Mouse (Mus musculus): Measurements from ENCODE around the gene Speg.

The Speg gene

DNA sequence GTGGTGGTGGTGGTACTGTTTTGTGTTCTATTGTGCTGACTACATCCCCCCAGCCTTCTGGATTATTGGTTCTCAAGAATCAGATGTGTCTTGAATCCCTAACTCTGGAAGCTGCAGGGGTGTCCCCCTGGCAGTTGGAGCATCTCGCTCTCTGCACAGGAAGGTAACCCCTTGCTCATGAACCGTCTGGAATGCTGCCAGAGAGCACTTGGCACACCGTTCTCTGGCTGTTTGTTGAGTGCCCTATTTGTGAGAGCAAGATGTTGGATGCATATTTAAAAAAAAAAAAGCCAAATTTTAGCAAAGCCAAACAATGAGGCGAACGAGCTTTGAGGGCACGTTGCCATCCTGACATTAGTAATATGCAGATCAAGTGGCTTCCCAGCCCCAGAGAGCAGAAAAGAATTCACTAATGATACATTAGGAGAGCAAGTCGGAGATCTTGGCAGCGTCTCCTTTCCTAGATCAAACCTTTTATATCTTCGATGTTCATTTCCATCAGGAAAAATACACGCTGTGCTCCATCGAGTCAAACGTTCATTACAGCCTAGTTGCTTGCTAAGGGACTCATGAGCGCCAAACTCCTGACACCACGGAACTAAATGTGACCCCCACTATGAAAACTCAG, 9.5 kb upstream of the Speg start:
- DNase-seq (ENCODE audit: low read depth), result no peak

DNA sequence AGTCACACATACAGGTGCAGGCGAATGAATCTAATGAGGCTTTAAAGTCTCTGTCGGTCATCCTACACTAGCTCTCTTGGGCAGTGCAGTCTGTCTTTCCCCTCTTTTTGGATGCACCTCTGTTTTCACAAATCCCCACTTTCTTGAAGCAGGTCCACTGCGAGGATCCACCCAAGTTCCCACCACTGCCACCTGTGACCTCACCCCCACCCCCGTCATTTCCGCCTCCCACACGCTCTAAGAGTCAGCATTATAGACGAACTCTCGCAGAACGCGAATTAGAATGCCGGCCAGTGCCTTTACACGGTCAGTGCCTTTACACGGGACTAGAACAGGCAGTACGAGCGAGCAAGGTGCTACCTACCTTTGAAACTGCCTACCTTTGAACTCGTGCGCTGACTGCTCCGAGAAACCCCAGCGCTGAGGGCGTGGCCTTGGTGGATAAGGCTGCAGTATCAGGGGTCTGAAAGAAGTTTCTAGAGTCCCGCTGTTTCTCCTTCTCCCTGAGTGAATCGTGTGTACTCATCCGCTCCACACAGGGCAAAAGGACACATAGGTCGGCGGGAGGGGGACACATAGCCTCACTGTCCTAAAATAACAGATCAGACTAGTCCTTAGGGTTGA, 5.6 kb upstream of the Speg start:
- no peak for DNase-seq (ENCODE audit: low read depth)

DNA sequence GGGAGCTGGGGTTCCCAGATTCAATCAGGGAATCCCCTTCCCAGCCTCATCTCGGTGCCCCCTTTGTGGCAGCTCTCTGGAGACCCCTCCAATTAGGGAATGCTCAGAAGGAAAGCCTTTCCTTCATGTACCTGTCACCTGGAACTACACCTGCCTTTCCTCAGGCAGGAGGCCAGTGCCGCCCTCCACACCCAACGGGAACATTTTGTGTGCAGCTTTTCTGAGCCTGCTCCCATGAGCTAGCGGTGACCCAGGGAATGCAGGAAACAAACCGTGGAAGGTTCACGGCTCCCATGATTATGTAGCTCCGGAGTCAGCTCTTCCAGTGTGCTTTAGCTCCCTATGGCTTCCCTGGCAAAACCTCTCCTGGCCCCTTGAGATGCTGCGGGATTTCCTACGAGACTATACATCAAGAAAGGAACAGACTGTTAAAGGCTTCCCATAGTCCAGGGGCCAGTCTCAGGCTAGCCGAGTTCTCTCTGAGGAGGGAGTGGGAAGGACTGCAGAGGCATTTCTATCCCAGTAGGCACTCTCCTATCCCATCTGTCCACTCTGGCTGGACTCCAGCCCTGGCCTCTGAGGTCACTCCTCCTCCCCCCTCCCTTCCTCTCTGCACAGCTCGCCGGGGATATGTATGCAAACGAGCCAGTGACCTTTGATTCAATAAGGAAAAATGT, 5.0 kb upstream of the Speg start:
- peak; percentile 79 for DNase-seq (ENCODE audit: low read depth)

DNA sequence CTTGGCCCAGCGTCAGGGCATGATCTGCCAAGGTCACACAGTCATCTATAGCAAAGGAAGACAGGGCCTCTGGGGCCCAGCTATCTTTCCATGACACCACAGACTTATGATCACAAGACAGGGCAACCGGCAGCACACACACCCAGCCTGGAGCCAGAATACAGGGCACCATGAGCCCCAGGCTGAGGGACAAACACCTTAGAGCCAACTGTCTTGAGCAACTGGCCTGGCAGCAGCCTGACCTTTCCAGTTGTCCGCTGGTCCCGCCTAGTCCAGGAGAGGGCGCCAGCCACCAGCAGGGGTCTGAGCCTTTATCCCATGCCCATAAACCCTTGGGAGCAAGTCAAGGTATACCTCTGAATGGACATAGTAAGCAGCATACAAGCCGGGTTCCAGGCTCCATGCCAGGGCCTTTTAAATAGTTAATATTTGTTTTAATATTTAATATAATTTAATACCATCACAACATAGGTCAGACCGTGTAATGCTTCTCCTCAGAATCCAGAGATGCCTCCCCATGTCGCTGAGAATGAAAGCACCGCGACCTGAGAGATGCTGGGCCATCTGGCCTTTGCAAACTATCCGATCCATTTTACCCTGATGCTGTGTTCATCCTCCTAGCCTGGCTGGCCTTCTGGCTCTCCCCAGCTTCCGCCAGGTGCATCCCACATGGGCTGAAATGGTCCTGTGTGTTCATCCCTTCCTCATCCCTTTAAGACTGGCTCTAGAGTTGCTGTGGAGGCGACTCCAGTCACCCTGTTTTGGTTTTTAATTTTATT, 3.6 kb upstream of the Speg start:
- peak; percentile 77 for DNase-seq (ENCODE audit: low read depth)

DNA sequence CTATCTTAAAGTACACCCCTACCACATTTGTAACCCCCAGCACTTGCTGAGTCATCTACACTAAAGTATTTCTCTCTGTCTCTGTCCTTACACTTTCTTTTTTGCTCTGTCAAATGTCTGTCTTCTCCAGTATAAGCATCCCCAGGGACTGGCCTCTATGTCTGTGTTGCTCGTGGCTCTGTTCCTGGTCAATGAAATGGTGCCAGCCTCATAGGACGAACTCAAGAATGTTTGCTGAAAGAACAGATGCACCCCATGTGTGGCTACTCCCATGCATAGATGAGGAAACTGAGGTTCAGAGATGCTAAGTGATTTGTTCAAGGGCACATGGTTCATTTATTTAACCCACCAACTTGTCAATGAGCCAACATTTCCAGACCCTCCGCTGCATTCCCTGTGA, 2.6 kb upstream of the Speg start:
- DNase-seq (ENCODE audit: low read depth), result no peak

DNA sequence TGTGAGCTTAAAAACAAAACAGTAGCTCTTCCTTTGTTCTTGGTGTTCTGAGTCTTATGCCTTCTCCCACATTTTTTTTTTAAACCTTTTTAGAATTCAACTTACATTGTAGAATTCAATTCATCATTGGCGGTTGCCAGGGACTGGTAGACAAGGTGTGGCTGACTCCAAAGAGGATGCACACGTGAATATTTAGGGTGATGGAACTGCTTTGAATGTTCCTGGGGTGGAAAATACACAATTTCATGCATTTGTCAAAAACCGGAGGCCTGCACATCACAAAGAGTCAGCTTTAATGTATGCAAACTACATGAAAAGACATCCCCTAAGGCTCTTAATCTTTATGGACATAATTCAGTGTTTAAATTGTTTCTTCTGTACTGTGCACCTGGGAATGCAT, 1.8 kb upstream of the Speg start:
- DNase-seq (ENCODE audit: low read depth), result no peak

DNA sequence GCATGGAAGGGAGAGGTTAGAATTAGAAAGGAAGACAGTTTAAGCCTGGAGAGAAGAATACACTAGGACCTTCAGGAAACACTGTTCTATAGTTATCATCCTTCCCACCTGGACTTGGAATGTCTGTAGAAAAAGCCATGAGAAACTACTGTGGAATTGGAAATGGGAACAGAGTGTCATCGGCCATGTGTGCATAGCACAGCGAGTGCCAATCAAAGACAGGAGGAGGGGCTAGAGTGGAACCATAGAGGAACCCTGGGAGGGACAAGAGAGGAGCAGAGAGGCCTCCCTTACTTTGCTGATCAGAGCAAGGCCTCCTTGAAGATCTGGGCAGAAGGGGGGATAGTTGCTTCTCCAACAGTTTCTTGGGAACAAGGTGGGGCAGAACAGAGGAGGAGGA, 4.1 kb downstream of the Speg start:
- DNase-seq (ENCODE audit: low read depth), result no peak

DNA sequence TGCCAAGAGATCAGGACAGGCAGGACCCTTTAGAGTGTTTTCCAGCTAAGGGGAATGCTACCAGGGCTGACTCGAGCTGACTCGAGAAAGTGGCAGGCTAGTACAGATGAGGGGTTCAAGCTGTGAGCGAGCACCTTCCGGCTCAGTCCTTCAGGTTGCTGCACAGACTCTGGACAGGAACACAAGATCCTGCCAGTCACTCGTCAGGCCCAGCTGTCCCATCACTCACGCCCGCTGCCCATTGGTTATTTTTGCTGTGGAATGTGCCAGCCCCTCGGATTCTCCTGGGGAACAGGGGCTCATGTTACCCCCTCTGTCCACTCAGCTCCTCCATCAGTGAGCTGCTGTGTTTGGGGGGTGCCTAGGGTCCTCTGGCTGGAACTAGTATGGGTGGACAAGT, 4.8 kb downstream of the Speg start:
- DNase-seq (ENCODE audit: low read depth), result no peak

DNA sequence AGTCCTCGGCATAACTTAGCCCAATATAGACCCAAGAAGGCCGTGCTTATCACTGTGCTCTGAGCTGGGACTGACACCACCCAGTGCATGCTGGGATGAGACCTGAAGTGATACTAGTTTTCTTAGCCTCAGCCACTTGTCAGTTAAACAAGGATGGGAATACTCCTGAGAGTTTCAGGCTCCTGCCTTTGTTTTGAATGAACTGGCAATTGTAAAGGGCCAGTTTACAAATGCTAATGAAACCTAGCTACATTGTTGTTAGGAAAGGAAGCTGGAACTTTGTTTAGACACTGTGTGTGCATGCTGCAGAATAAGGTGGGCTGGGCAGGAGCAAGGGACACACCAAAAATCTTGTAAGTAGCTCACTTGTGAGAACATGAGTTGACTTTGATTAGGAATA, 5.9 kb downstream of the Speg start:
- DNase-seq (ENCODE audit: low read depth), result no peak

DNA sequence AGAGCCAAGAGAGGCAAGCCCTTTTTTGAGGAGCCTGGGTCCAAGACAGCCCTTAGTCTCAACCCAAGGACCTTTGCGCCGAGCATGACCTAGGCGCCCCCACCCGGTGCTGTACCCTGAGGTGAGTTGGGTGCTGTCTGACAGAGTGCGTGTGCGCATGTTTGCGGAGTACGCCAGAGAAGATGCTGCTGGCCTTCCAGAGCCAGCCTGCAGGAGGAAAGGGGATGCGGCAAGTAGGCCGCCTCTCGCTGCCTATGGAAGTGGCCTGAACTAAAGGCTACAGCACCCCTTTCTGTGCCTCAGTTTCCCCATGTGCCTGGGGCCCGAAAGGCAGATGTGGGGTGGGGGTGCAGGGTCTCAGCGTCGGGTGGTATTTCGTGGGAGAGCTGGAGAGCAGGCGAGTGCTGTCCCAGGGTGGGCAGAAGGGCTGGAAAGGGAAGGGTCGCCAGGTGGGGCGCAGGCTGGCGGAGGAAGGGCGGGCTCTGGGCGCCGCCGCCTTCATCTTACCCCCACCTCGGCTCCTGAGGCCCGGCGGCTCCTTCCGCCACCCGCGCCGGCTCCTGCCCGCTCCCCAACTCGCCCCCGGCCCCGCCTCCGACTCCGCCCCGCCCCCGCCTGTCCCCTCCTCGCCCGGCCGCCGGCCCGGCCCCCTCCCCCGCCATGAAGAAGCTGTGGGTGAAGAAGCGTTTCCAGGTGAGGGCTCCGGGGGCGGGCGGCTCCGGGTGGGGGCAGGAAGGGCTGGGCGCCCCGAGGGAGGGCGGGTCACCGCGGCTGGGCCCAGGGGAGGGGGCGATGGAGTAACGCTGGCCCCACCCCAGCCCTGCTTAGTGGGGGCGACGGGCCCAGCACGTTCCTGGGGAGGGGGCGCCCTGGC, 6.6 kb downstream of the Speg start:
- DNase-seq (ENCODE audit: low read depth), result peak; percentile 77

DNA sequence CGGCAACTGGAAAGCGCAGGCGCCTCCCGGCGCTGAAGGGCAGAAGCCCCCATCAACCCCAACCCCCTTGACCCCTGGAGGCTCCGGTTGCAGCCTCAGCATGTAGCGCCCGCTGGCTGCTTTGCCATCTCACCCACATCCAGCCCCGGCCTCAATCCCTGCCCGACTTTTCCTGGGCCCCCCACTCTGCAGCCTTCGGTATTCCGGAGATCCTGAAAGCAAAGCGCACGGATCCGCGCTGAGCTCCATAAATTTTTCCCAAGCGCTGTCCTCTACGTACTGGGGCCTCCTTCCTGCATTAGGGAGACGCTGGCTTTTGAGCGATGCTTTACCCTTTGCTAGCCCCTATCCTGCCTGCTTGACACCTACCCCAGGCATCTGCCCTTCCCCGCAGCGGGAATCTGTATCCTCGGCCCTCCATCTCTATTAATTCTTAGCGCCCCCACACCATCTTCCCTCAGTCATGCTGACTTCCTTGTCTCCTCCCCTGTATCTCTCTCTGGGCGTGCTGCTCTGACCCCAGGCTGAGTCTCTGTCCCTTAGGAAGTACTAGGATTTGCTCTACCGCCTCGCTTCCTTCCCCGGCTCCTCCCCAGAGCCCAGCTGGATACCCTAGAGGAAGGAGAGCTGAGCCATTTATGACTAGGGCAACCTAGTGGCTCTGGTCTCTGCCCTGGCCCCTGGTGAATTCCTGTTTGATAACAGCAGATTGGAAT, 7.4 kb downstream of the Speg start:
- peak; percentile 39 for DNase-seq (ENCODE audit: low read depth)

DNA sequence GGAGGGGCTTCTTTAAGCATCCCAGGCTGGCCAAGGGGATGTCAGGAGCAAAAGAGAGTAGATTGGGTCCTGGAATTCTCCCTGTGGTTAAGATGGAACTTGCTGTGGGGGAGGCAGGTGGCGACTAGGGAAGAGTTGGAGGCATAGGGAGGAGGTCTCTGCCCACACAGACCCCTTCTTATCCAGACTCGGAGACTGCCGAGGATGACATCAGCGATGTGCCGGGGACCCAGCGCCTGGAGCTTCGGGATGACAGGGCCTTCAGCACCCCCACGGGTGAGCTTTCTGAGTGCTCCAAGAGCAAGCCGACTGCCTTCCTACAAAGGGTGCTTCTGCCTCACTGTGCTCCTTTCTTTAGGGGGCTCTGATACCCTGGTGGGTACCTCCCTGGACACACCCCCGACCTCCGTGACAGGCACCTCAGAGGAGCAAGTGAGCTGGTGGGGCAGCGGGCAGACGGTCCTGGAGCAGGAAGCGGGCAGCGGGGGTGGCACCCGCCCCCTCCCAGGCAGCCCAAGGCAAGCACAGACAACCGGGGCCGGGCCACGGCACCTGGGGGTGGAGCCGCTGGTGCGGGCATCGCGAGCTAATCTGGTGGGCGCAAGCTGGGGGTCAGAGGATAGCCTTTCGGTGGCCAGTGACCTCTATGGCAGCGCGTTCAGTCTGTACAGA, 9.5 kb downstream of the Speg start:
- no peak for DNase-seq (ENCODE audit: low read depth)

DNA sequence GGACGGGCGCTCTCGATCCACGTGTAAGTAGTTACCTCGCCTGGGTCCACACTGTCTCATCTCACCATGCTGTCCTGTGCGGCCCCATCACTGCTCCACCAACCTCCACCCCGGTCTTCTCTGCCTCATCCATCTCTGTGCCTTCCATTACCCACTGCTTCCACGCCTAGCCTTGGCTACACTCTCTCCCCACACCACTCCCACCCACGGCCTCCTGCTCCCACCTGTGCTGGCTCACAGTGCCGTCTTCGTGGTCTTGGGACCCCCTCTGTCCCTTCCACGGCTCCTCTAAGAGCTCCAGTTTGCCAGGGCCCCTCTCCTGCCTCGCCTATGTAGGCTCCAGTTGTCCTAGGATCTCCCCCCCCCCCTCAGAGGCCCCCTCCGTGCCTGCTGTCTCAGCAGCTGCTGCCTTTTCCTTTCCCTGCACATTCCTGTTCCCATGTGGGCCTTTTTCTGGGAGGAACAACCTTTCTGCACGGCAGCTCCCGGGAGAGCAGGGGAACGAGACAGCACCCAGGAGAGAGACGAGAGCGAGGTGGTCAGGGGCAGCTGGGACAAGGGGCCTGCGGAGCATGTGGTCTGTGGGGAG, 10.1 kb downstream of the Speg start:
- no peak for DNase-seq (ENCODE audit: low read depth)

DNA sequence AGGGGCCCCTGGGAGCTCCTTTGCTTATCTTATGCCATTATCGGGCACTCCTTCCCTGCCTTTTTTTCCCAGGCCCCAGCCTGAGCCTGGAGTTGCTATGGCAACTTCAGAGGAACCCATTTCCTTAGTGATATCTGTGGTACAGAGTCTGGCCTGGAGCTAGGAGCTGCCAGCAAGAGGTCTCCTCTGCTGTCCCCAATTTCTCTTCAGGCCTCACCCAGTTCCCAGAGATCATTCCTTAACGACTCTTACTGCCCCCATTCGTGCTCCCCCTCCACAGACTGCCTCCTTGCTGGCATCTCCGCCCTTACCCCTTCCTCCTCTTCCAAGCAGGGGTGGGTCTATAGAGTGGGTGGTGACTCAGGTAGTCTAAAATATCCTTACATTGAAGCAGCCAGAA, 11.1 kb downstream of the Speg start:
- no peak for DNase-seq (ENCODE audit: low read depth)

DNA sequence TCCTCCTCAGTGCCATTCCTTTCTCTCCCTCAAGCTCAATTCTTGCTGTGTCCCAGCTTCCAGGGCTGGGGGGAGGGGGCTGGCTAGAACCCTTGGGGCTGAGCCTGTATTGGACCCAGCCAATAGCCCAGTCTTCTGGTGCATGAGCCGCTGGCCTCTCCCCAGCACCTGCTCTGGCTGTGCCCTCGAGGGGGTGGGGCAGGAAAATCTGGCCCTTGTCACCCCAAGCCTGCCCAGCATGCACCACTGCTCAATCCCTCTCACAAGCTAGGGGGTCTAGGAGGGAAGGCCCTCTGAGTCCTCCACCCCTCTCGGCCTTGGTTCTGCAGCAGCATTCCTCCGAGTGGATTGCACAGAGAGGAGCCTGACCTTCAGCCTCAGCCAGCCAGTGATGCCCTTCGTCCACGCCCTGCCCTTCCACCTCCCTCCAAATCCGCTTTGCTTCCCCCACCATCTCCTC, 12.4 kb downstream of the Speg start:
- DNase-seq (ENCODE audit: low read depth), result no peak

DNA sequence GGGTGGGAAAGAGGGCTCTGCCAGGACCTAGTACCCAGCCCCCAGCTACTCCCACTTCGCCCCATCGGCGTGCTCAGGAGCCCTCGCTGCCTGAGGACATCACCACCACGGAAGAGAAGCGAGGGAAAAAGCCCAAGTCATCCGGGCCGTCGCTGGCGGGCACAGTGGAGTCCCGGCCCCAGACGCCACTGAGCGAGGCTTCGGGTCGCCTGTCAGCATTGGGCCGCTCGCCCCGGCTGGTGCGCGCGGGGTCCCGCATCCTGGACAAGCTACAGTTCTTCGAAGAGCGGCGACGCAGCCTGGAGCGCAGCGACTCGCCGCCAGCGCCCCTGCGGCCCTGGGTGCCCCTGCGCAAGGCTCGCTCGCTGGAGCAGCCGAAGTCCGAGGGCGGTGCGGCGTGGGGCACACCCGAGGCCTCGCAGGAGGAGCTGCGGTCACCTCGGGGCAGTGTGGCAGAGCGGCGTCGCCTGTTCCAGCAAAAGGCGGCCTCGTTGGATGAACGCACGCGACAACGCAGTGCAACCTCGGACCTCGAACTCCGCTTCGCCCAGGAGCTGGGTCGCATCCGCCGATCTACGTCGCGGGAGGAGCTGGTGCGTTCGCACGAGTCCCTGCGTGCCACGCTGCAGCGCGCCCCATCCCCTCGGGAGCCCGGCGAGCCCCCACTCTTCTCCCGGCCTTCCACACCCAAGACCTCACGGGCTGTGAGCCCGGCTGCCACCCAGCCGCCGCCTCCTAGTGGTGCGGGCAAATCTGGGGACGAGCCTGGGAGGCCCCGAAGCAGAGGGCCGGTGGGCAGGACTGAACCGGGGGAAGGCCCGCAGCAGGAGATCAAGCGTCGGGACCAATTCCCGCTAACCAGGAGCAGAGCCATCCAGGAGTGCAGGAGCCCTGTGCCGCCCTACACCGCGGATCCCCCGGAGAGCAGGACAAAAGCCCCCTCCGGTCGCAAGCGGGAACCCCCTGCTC, 13.1 kb downstream of the Speg start:
- DNase-seq (ENCODE audit: low read depth), result no peak

DNA sequence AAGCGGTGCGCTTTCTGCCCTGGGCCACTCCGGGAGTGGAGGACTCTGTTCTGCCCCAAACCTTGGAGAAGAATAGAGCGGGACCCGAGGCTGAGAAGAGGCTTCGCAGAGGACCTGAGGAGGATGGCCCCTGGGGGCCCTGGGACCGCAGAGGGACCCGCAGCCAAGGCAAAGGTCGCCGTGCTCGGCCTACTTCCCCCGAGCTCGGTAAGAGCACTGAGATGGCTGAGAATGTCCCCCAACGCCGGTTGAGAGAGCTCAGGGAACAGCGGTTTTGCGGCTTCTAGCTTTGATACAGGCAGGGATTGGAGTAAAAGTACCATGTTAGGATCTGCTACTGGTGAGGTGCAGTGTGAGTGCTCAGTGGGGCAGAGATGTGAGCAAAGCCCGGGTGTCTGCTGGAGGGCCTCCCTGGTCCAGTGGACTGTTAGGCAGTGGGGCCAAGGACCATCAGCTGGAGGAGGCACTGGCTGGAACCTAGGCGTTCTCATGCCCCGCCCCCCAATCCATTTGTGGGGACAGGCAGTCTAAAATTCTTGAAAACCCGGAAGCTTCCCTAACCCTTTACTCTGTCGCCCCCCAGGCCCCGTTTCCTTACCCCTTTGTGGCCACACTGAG, 13.9 kb downstream of the Speg start:
- no peak for DNase-seq (ENCODE audit: low read depth)

DNA sequence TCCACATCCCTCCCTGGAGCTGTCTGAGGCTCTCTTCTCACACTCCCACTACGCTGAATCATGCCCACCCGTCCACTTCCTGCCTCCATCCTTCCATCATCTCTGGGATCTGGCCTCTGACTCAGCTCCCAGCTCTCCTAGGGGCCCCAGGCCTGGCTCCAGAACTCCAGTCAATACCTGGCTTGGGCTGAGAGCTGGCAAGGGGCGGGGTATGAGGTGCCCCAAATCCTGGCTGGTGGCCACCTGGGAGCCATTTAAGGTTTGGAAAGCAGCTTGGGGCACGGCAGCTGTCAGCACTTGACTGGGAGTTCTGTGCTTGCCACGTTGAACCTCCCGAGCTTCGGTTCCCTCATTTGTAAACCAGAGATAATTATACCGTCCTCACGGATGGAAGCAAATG, 18.0 kb downstream of the Speg start:
- peak; percentile 92 for DNase-seq (ENCODE audit: low read depth)

DNA sequence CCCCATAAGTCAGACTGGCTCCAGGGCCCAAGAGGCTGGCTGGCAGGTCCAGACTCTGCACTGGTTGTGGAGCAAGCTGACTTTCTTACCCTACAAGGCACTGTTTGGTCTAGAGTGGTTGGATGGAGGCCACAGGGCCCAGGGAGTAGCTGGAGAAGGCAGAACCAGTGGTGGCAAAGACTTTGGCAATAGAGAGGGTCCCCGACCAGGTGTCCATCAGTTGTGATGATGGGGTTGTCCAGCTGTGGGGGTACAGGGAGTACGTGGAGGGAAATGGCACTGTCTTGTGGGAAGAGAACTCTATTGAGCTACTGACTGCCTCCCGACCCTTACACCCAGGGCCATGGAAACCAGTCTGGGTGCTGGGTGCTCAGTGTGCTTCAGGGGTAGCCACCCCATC, 18.7 kb downstream of the Speg start:
- DNase-seq (ENCODE audit: low read depth), result peak; percentile 32
